Comparison of ENCODE assay signal across 10 mouse cellular contexts in genomic region chr19:58016561-58017453, GRCm38 (mm10).
DNase-seq lines count a peak whose midpoint lies in the region; ATAC-seq and TF ChIP-seq lines count a peak whose summit lies in the region.
"Had no signal": no experiment of that assay in that cellular context is flagged by ENCODE, and none has a peak within 500 bp of the region (broad histone marks: within the 10 kb centered on the region; RNA-seq: fewer than 3 reads in every experiment).

No protein-coding gene starts in this region.

- no peak overlapping the region for H3K9ac ChIP-seq in kidney, embryonic 16.5 days (replicated peaks; ENCODE audit: low read length)
- H3K9ac ChIP-seq in lung, embryonic 14.5 days, result no peak overlapping the region
- no peak overlapping the region for H3K9ac ChIP-seq in hindbrain, embryonic 11.5 days (ENCODE audit: low read depth, low read length)
- no peak overlapping the region for H3K9ac ChIP-seq in hindbrain, postnatal 0 days (replicated peaks; ENCODE audit: low read length)
- H3K9ac ChIP-seq: intestine, embryonic 15.5 days; liver, embryonic 12.5 days had no signal

- no peaks in the 10 kb centered on the region for H3K9me3 ChIP-seq in kidney, embryonic 16.5 days (ENCODE audit: low read length)
- no peaks in the 10 kb centered on the region for H3K9me3 ChIP-seq in lung, embryonic 14.5 days (ENCODE audit: low read depth, low read length)
- H3K9me3 ChIP-seq in hindbrain, embryonic 11.5 days (ENCODE audit: control insufficient read depth, low read length), result no peaks in the 10 kb centered on the region
- H3K9me3 ChIP-seq in hindbrain, postnatal 0 days (ENCODE audit: low read length), result no peaks in the 10 kb centered on the region
- H3K9me3 ChIP-seq: intestine, embryonic 15.5 days; liver, embryonic 12.5 days had no signal

- H3K4me3 ChIP-seq in kidney, embryonic 16.5 days (ENCODE audit: low read length), result no peak overlapping the region
- no peak overlapping the region for H3K4me3 ChIP-seq in lung, embryonic 14.5 days (ENCODE audit: low read depth, low read length)
- no peak overlapping the region for H3K4me3 ChIP-seq in hindbrain, embryonic 11.5 days (ENCODE audit: low read depth, low read length)
- H3K4me3 ChIP-seq in hindbrain, postnatal 0 days (ENCODE audit: low read length), result no peak overlapping the region
- H3K4me3 ChIP-seq: intestine, embryonic 15.5 days; liver, embryonic 12.5 days had no signal

- WGBS in kidney, embryonic 16.5 days, result 83% methylated on average over 9 of the region's 9 CpGs
- WGBS in lung, embryonic 14.5 days, result 83% methylated on average over 9 of the region's 9 CpGs
- 89% methylated on average over 9 of the region's 9 CpGs for WGBS in hindbrain, embryonic 11.5 days
- WGBS in hindbrain, postnatal 0 days, result 76% methylated on average over 9 of the region's 9 CpGs

- intact Hi-C loops in gastrocnemius, postnatal 14 days (cut with DNase I; ENCODE audit: low total_unique reads), result no loop called here

- H3K4me1 ChIP-seq in kidney, embryonic 16.5 days (ENCODE audit: insufficient read depth, low read length), result no peaks in the 10 kb centered on the region
- H3K4me1 ChIP-seq in lung, embryonic 14.5 days (ENCODE audit: insufficient read depth), result no peaks in the 10 kb centered on the region
- no peaks in the 10 kb centered on the region for H3K4me1 ChIP-seq in hindbrain, embryonic 11.5 days (replicated peaks; ENCODE audit: control insufficient read depth, insufficient read depth, low read length)
- H3K4me1 ChIP-seq in hindbrain, postnatal 0 days (ENCODE audit: insufficient read depth, low read length), result no peaks in the 10 kb centered on the region
- H3K4me1 ChIP-seq: intestine, embryonic 15.5 days had no signal

- no peak for ATAC-seq in kidney, embryonic 16.5 days (ENCODE audit: low FRiP score, low TSS enrichment)
- ATAC-seq in lung, embryonic 14.5 days (ENCODE audit: insufficient read depth), result no peak
- ATAC-seq in hindbrain, embryonic 11.5 days (ENCODE audit: low FRiP score), result no peak
- ATAC-seq in hindbrain, postnatal 0 days, result no peak
- ATAC-seq: intestine, embryonic 15.5 days; liver, embryonic 12.5 days had no signal

- no peaks in the 10 kb centered on the region for H3K36me3 ChIP-seq in kidney, embryonic 16.5 days (ENCODE audit: insufficient read depth, low read length)
- no peaks in the 10 kb centered on the region for H3K36me3 ChIP-seq in lung, embryonic 14.5 days (ENCODE audit: insufficient read depth)
- H3K36me3 ChIP-seq in hindbrain, embryonic 11.5 days (ENCODE audit: control insufficient read depth, insufficient read depth, low read length), result no peaks in the 10 kb centered on the region
- no peaks in the 10 kb centered on the region for H3K36me3 ChIP-seq in hindbrain, postnatal 0 days (ENCODE audit: insufficient read depth, low read length)
- H3K36me3 ChIP-seq: intestine, embryonic 15.5 days; liver, embryonic 12.5 days had no signal

- peak; percentile 35 for DNase-seq in kidney, postnatal 14 days
- peak; percentile 15 for DNase-seq in adrenal gland, postnatal 25 days
- DNase-seq in gastrocnemius, postnatal 14 days, result peak; percentile 24
- peak; percentile 45 for DNase-seq in lung, embryonic 14.5 days
- DNase-seq in hindbrain, embryonic 11.5 days (ENCODE audit: low spot score), result no peak
- DNase-seq in embryo, embryonic 11 days, result no peak
- DNase-seq in hindbrain, postnatal 0 days (ENCODE audit: low spot score), result no peak

- H3K27ac ChIP-seq in kidney, embryonic 16.5 days (ENCODE audit: low read length), result no peak overlapping the region
- H3K27ac ChIP-seq in lung, embryonic 14.5 days (ENCODE audit: low read depth), result no peak overlapping the region
- H3K27ac ChIP-seq in hindbrain, embryonic 11.5 days (ENCODE audit: low read depth, low read length), result no peak overlapping the region
- no peak overlapping the region for H3K27ac ChIP-seq in hindbrain, postnatal 0 days
- H3K27ac ChIP-seq: intestine, embryonic 15.5 days; liver, embryonic 12.5 days had no signal

- H3K27me3 ChIP-seq in kidney, embryonic 16.5 days (ENCODE audit: insufficient read depth, low read length), result no peaks in the 10 kb centered on the region
- no peaks in the 10 kb centered on the region for H3K27me3 ChIP-seq in lung, embryonic 14.5 days (ENCODE audit: insufficient read depth, low read length)
- H3K27me3 ChIP-seq in hindbrain, embryonic 11.5 days (ENCODE audit: control insufficient read depth, insufficient read depth, low read length), result no peaks in the 10 kb centered on the region
- H3K27me3 ChIP-seq in hindbrain, postnatal 0 days (ENCODE audit: insufficient read depth, low read length), result no peaks in the 10 kb centered on the region
- H3K27me3 ChIP-seq: intestine, embryonic 15.5 days; liver, embryonic 12.5 days had no signal

- H3K4me2 ChIP-seq in kidney, embryonic 16.5 days (replicated peaks; ENCODE audit: low read depth, low read length), result no peak overlapping the region
- H3K4me2 ChIP-seq in lung, embryonic 14.5 days, result no peak overlapping the region
- no peak overlapping the region for H3K4me2 ChIP-seq in hindbrain, embryonic 11.5 days (replicated peaks; ENCODE audit: low read depth, low read length)
- no peak overlapping the region for H3K4me2 ChIP-seq in hindbrain, postnatal 0 days (ENCODE audit: low read depth, low read length)
- H3K4me2 ChIP-seq: intestine, embryonic 15.5 days; liver, embryonic 12.5 days had no signal

- no peak for TF ChIP-seq CTCF in lung, embryonic 14.5 days (IDR thresholded peaks at IDR 0.05; ENCODE audit: low read depth)
- TF ChIP-seq CTCF in hindbrain, postnatal 0 days (IDR thresholded peaks at IDR 0.05; ENCODE audit: low read depth), result no peak

Comparison
In these comparisons a context has a peak if more than half of its experiments do, and no peak if none do; other contexts are left out.
1. DNase-seq: peak in kidney, postnatal 14 days (single experiment), adrenal gland, postnatal 25 days (single experiment), gastrocnemius, postnatal 14 days (single experiment) and lung, embryonic 14.5 days (single experiment); none in hindbrain, embryonic 11.5 days (single experiment), embryo, embryonic 11 days (single experiment) and hindbrain, postnatal 0 days (single experiment).